Mouse (Mus musculus): Measurements from ENCODE around the gene Oard1.

DNA sequence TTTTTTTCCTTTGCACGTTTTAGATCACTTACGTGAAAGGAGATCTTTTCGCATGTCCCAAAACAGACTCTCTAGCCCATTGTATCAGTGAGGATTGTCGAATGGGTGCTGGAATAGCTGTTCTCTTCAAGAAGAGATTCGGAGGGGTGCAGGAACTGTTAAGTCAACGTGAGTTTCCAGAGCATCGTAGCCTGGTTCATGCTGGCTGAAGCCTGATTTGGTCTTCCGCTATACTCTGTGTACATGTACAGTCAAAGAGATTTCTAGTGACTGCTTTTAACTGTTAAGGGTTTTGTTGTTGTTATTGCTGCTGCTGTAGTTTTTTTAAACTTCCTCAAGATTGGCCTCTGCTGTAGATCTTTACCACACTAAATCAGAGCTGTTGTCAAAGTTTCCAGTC is 1.4 kb downstream of the Oard1 start:
- TF ChIP-seq CTCF (IDR thresholded peaks at IDR 0.05; ENCODE audit: borderline replicate concordance, control insufficient read depth, extremely low read depth, insufficient read depth, low read length, poor library complexity) (no peak), POLR2A (IDR thresholded peaks at IDR 0.05; ENCODE audit: control insufficient read depth, extremely low read depth, insufficient read depth, low read length, poor library complexity) (no peak)
